In genomic region chr13:85066585-85067550, GRCm38 (mm10) we compare ENCODE assay signal across 14 mouse cellular contexts.
DNase-seq lines count a peak whose midpoint lies in the region; ATAC-seq lines count a peak whose summit lies in the region.
"Had no signal": no experiment of that assay in that cellular context is flagged by ENCODE, and none has a peak within 500 bp of the region (broad histone marks: within the 10 kb centered on the region; RNA-seq: fewer than 3 reads in every experiment).

No protein-coding gene starts in this region.

- H3K4me3 ChIP-seq in forebrain, embryonic 12.5 days (replicated peaks): no peak overlapping the region
- H3K4me3 ChIP-seq in neural tube, embryonic 15.5 days (replicated peaks): no peak overlapping the region
- no peak overlapping the region for H3K4me3 ChIP-seq in liver, embryonic 11.5 days (ENCODE audit: low read depth, low read length)
- H3K4me3 ChIP-seq: heart, embryonic 13.5 days; limb, embryonic 13.5 days had no signal

- no peaks in the 10 kb centered on the region for H3K27me3 ChIP-seq in forebrain, embryonic 12.5 days
- no peaks in the 10 kb centered on the region for H3K27me3 ChIP-seq in neural tube, embryonic 15.5 days (replicated peaks)
- no peaks in the 10 kb centered on the region for H3K27me3 ChIP-seq in liver, embryonic 11.5 days (replicated peaks; ENCODE audit: control insufficient read depth, insufficient read depth, low read length)
- H3K27me3 ChIP-seq: heart, embryonic 13.5 days; limb, embryonic 13.5 days had no signal

- H3K4me1 ChIP-seq in forebrain, embryonic 12.5 days: peaks cover 11% of the 10 kb centered on the region
- H3K4me1 ChIP-seq in neural tube, embryonic 15.5 days: peaks cover 3% of the 10 kb centered on the region
- no peaks in the 10 kb centered on the region for H3K4me1 ChIP-seq in liver, embryonic 11.5 days (replicated peaks; ENCODE audit: control insufficient read depth, insufficient read depth, low read length)
- H3K4me1 ChIP-seq: heart, embryonic 13.5 days; limb, embryonic 13.5 days had no signal

- ATAC-seq in forebrain, embryonic 12.5 days (ENCODE audit: low FRiP score): peak; percentile 90
- peak; percentile 86 for ATAC-seq in neural tube, embryonic 15.5 days (ENCODE audit: low FRiP score)
- no peak for ATAC-seq in liver, embryonic 11.5 days (replicated peaks; ENCODE audit: low FRiP score)

- H3K9ac ChIP-seq in forebrain, embryonic 12.5 days: no peak overlapping the region
- no peak overlapping the region for H3K9ac ChIP-seq in neural tube, embryonic 15.5 days (replicated peaks)
- no peak overlapping the region for H3K9ac ChIP-seq in liver, embryonic 11.5 days (ENCODE audit: low read depth, low read length)
- H3K9ac ChIP-seq: heart, embryonic 13.5 days; limb, embryonic 13.5 days had no signal

- H3K27ac ChIP-seq in forebrain, embryonic 12.5 days: peak overlapping the region; percentile 81
- H3K27ac ChIP-seq in neural tube, embryonic 15.5 days (replicated peaks): peak overlapping the region; percentile 74
- no peak overlapping the region for H3K27ac ChIP-seq in liver, embryonic 11.5 days (ENCODE audit: low read depth, low read length)
- H3K27ac ChIP-seq: heart, embryonic 13.5 days; limb, embryonic 13.5 days had no signal

- H3K4me2 ChIP-seq in forebrain, embryonic 12.5 days: peak overlapping the region; percentile 29
- no peak overlapping the region for H3K4me2 ChIP-seq in neural tube, embryonic 15.5 days
- H3K4me2 ChIP-seq in liver, embryonic 11.5 days: no peak overlapping the region
- H3K4me2 ChIP-seq: heart, embryonic 13.5 days; limb, embryonic 13.5 days had no signal

- 23% methylated on average over 6 of the region's 6 CpGs for WGBS in forebrain, embryonic 12.5 days
- 19% methylated on average over 6 of the region's 6 CpGs for WGBS in neural tube, embryonic 15.5 days
- WGBS in liver, embryonic 11.5 days: 63% methylated on average over 6 of the region's 6 CpGs

- H3K36me3 ChIP-seq in forebrain, embryonic 12.5 days (replicated peaks): no peaks in the 10 kb centered on the region
- H3K36me3 ChIP-seq in neural tube, embryonic 15.5 days: no peaks in the 10 kb centered on the region
- H3K36me3 ChIP-seq in liver, embryonic 11.5 days (ENCODE audit: control insufficient read depth, insufficient read depth, low read length): no peaks in the 10 kb centered on the region
- H3K36me3 ChIP-seq: heart, embryonic 13.5 days; limb, embryonic 13.5 days had no signal

- DNase-seq in embryo, embryonic 10.5 days (ENCODE audit: low spot score): peak; percentile 5
- DNase-seq in embryo, embryonic 9.5 days (ENCODE audit: extremely low spot score): no peak
- peak; percentile 9 to 43 for DNase-seq in left cerebral cortex, adult 9 months (ENCODE audit: low spot score in 2 of 2)
- no peak for DNase-seq in urinary bladder, postnatal 4 days (ENCODE audit: low spot score in 2 of 2)
- DNase-seq in liver, embryonic 11.5 days (ENCODE audit: low spot score): no peak
- no peak for DNase-seq in layer of hippocampus, adult 9-10 months (ENCODE audit: low spot score)
- DNase-seq: adrenal gland, postnatal 10 days; cerebellum, adult 9-10 months; kidney, adult 18-20 months; lung, postnatal 10 days had no signal

- H3K9me3 ChIP-seq in forebrain, embryonic 12.5 days: no peaks in the 10 kb centered on the region
- no peaks in the 10 kb centered on the region for H3K9me3 ChIP-seq in neural tube, embryonic 15.5 days (replicated peaks)
- H3K9me3 ChIP-seq in liver, embryonic 11.5 days (ENCODE audit: control insufficient read depth, low read length): no peaks in the 10 kb centered on the region
- H3K9me3 ChIP-seq: heart, embryonic 13.5 days; limb, embryonic 13.5 days had no signal

Comparison
In these comparisons a context has a peak if more than half of its experiments do, and no peak if none do; other contexts are left out.
1. DNase-seq: peak in embryo, embryonic 10.5 days (single experiment) and left cerebral cortex, adult 9 months (2 of 2); none in embryo, embryonic 9.5 days (single experiment), urinary bladder, postnatal 4 days (0 of 2), liver, embryonic 11.5 days (single experiment) and layer of hippocampus, adult 9-10 months (single experiment).